Mouse (Mus musculus) midbrain, embryonic 13.5 days (tissue): Measurements from ENCODE around the gene Gal. TPM values are rescaled to one million over a fixed set of nuclear protein-coding genes. Genes with fewer than 3 reads are reported as not detected.

Source experiments
- ATAC-seq: fragments of 200-750 bp; cut with Nextera tagmentation; 2 replicates; pipeline ENCODE4 v1.8.0; 2017; ENCODE audit warnings: mild to moderate bottlenecking, moderate TSS enrichment, moderate library complexity
- H3K27ac ChIP-seq: fragments of 300-500 bp; sonication (generic); 2 replicates; pipeline ENCODE4 v1.5.1; 2015; ENCODE audit warnings: inconsistent platforms, mild to moderate bottlenecking, moderate library complexity
- H3K27me3 ChIP-seq: fragments of 300-500 bp; sonication (generic); 2 replicates; pipeline ENCODE4 v1.6.1; 2015; ENCODE audit warnings: mild to moderate bottlenecking, inconsistent platforms
- H3K36me3 ChIP-seq: fragments of 300-500 bp; sonication (generic); 2 replicates; pipeline ENCODE4 v1.6.1; 2015; ENCODE audit warnings: mild to moderate bottlenecking, inconsistent platforms
- H3K4me1 ChIP-seq: fragments of 300-500 bp; sonication (generic); replicated peaks from 2 replicates; pipeline ENCODE4 v1.6.1; 2015; ENCODE audit warnings: inconsistent platforms
- H3K4me2 ChIP-seq: fragments of 300-500 bp; sonication (generic); replicated peaks from 2 replicates; pipeline ENCODE4 v1.6.1; 2015; ENCODE audit warnings: moderate library complexity, mild to moderate bottlenecking, inconsistent platforms
- H3K4me3 ChIP-seq: fragments of 300-500 bp; sonication (generic); replicated peaks from 2 replicates; pipeline ENCODE4 v1.5.1; 2015; ENCODE audit warnings: mild to moderate bottlenecking, inconsistent platforms
- H3K9ac ChIP-seq: fragments of 300-500 bp; sonication (generic); replicated peaks from 2 replicates; pipeline ENCODE4 v1.6.1; 2015; ENCODE audit warnings: mild to moderate bottlenecking, inconsistent platforms
- H3K9me3 ChIP-seq: fragments of 300-500 bp; sonication (generic); 2 replicates; pipeline ENCODE4 v1.6.1; 2016; ENCODE audit warnings: mild to moderate bottlenecking, inconsistent platforms
- WGBS: fragments of 180-500 bp; shearing (Covaris S2); methylation state at CpG from one replicate; pipeline ENCODE4 v1.1.7; 2015; 5-methylcytosine and 5-hydroxymethylcytosine counted together
- polyA plus RNA-seq: library from polyadenylated mRNA; unstranded; fragments of >200 nt; fragmentation: Nextera tagmentation; extraction: Ambion mirVana; gene quantifications from 2 replicates; pipeline ENCODE4 v1.2.1, GENCODE M21; 2015

Gal gene
- polyA plus RNA-seq, 1 experiment from 2014 or later, result 4.0 TPM

DNA sequence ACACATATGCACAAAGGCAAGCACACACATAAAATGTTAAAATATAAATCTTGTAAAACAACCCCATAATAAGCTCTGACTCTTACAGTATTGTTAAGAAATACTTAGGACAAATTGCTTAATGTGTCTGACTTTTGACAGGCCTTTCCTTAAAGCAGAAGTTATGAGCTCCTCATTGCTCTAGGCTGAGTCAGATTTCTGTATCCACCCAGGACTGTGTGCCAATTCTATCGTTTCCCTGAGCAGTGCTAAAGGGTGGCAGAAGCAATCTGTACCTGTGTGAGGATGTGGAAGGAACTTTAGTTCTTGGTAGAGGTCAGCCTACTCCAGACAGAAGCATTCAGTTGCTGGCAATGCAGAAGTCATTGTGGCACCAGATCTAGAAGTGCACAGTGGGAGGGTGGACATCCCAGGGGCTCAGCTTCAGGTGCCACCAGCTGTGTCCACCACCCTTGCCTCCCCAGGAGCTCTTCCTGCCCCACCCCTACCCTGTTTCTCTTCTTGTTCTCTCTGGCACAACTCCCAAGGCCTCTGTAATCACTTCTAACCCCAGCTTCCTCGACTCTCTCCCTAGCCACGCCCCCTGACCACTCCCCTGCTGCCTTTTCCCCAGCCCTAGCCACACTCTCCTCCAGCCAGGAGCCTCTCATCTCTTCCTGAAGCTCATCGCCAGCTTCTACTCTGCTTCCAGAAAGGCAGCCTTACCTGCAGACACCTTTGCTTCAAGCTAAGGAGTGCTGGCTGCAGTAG is 37.2 kb downstream of the Gal start:
- Histone ChIP-seq H3K9ac (no peak overlapping the region), H3K9me3 (no peaks in the 10 kb centered on the region), H3K27me3 (no peaks in the 10 kb centered on the region), H3K4me3 (no peak overlapping the region), H3K36me3 (peaks cover 4% of the 10 kb centered on the region; the same call in 1 of the 2 replicates), H3K4me1 (no peaks in the 10 kb centered on the region), H3K4me2 (no peak overlapping the region), H3K27ac (no peak overlapping the region)
- ATAC-seq, result no peak
- WGBS, result 30% methylated on average over 4 of the region's 4 CpGs

DNA sequence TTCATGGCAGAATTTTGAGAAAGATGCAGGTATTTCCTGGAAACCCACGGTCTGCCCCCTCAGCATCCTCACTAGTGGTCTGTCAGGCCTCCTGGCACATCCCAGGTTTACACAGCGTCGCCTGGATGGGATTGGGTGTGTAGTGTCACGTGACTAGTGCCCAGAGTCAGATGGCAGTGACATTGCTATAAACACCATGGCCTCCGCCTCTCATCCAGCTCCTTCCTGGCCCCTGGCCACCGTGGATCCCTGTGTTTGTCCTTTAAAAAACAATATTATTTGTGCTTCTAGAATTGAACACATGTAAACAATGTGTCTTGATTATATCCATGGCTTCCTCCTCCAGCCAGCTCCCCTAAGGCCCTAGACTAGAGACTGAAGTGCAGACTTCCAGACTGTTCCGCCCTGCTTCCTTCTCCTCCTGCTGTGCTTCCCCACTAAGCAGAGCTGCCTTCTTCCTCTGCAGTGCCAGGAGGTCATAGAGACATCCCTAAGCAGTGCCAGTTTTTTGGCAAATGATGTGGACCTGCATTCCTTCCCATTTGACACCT is 38.3 kb downstream of the Gal start:
- H3K27me3 ChIP-seq, result no peaks in the 10 kb centered on the region
- H3K4me2 ChIP-seq, result no peak overlapping the region
- 64% methylated on average over 7 of the region's 7 CpGs for WGBS
- H3K27ac ChIP-seq, result no peak overlapping the region
- peaks cover 4% of the 10 kb centered on the region; the same call in 1 of the 2 replicates for H3K36me3 ChIP-seq
- ATAC-seq, result no peak
- no peak overlapping the region for H3K4me3 ChIP-seq
- no peak overlapping the region for H3K9ac ChIP-seq
- no peaks in the 10 kb centered on the region for H3K4me1 ChIP-seq
- no peaks in the 10 kb centered on the region for H3K9me3 ChIP-seq

DNA sequence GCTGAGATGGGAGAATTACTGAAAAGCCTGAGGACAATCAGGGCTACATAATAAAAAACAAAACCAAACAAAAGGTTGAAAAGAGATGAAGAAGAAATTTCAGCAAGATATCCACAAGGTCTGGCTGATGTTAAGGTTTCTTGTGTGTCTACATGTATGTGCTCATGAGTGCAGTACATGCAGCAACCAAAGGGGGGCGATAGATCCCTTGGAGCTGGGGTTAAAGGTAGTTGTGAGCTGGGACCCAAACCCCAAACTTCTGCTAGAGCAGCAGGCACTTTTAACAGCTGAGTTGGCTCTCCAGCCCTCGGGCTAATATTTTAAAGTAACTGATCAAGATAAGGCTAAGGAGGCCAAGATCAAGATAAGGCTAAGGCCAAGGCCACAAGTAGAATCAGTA is 40.3 kb downstream of the Gal start:
- H3K36me3 ChIP-seq, result peaks cover 4% of the 10 kb centered on the region; the same call in 1 of the 2 replicates
- no peak for ATAC-seq
- 59% methylated on average over 2 of the region's 2 CpGs for WGBS

DNA sequence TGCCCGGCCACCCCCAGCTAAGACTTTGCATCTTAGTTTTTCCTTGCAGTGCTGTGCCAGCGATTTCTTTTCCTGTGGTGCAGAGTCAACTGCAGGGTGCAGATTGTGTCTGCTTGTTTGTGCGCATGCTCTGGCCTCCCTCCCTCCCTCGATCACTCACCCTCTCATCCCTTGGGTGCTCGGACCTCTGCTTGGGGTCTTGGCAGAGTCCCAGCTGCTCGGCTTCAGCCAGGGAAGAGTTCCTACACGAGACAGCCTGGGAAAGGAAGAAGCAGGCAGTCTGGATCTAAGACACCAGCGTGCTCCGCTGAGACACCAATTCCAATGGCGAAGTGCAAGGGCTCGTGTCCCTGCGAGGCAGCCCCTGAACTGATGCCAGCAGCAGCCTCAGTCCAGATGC is 41.0 kb downstream of the Gal start:
- peaks cover 3% of the 10 kb centered on the region; the same call in 1 of the 2 replicates for H3K36me3 ChIP-seq
- ATAC-seq, result no peak
- 71% methylated on average over 12 of the region's 12 CpGs for whole genome bisulfite sequencing

More for the DNA sequence above, 40.3 kb downstream of the Gal start:
- Histone ChIP-seq H3K27me3 (no peaks in the 10 kb centered on the region), H3K9me3 (no peaks in the 10 kb centered on the region), H3K4me3 (no peak overlapping the region), H3K27ac (no peak overlapping the region), H3K4me1 (no peaks in the 10 kb centered on the region), H3K9ac (no peak overlapping the region), H3K4me2 (no peak overlapping the region)

DNA sequence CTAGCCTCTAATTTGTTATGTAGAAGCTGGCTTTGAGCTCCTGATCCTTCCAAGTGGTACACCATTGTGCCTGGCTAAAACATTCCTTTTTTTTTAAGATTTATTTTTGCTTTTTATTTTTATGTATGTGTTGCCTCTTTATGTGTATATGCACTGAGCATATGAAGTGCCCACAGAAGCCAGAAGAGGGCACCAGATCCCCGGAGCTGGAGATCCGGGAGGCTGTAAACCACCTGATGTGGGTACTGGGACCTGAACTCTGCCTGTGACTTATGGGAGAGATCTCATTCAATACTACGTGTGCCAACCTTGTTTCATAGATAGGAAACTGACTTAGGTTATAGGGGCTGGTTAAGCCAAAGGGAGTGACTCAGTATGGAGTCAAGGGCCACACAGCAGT is 46.1 kb downstream of the Gal start:
- 86% methylated on average over 3 of the region's 3 CpGs for WGBS
- H3K4me3 ChIP-seq, result no peak overlapping the region
- H3K36me3 ChIP-seq, result peaks cover 13% of the 10 kb centered on the region
- no peaks in the 10 kb centered on the region for H3K4me1 ChIP-seq
- H3K4me2 ChIP-seq, result no peak overlapping the region
- H3K27me3 ChIP-seq, result no peaks in the 10 kb centered on the region
- no peak overlapping the region for H3K27ac ChIP-seq
- no peak overlapping the region for H3K9ac ChIP-seq
- ATAC-seq, result no peak
- H3K9me3 ChIP-seq, result no peaks in the 10 kb centered on the region

More for the DNA sequence above, 41.0 kb downstream of the Gal start:
- Histone ChIP-seq H3K27me3 (no peaks in the 10 kb centered on the region), H3K4me2 (no peak overlapping the region), H3K27ac (no peak overlapping the region), H3K4me3 (no peak overlapping the region), H3K9ac (no peak overlapping the region), H3K4me1 (no peaks in the 10 kb centered on the region), H3K9me3 (no peaks in the 10 kb centered on the region)

DNA sequence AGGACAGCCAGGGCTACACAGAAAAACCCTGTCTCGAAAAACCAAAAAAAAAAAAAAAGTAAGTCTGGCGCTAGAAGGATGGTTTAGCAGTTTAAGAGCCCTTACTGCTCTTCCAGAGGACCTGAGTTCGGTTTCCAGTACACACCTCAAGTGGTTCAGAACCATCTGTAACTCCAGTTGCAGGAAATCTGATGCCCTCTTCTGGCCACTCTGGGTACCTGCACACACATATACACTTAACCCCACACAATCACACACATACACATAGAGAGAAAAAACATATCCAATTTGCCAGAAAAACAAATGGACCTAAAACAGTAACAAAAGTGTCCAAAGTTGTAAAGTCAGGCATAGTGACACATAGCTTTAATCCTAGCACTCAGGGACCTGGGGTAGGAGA is 49.3 kb downstream of the Gal start:
- Histone ChIP-seq H3K4me3 (no peak overlapping the region), H3K27me3 (no peaks in the 10 kb centered on the region), H3K9me3 (no peaks in the 10 kb centered on the region), H3K4me1 (no peaks in the 10 kb centered on the region), H3K36me3 (peaks cover 13% of the 10 kb centered on the region), H3K27ac (no peak overlapping the region), H3K4me2 (no peak overlapping the region), H3K9ac (no peak overlapping the region)
- ATAC-seq, result no peak
- WGBS, result 92% methylated on average over 3 of the region's 3 CpGs

DNA sequence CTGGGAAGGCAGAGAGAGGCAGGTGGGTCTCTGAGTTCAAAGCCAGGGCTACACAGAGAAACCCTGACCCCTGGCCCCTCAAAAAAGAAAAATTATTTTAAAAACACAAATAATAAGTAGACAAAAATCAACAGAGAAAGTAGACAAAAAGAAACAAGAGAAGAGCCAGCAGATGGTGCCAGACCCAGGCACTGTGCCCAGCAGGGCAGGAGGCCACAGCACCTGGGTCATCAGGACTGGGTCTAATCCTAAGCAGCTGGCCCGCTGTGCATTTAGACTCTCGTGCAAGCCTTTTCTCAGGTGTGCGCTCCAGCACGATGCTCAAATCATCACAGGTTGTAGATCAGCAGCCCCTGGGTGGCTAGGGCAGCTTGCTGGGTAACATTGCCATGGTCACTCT is 50.8 kb downstream of the Gal start:
- H3K4me2 ChIP-seq, result no peak overlapping the region
- 93% methylated on average over 4 of the region's 4 CpGs for WGBS
- H3K4me3 ChIP-seq, result no peak overlapping the region
- H3K9ac ChIP-seq, result no peak overlapping the region
- no peak for ATAC-seq
- H3K9me3 ChIP-seq, result no peaks in the 10 kb centered on the region
- H3K4me1 ChIP-seq, result no peaks in the 10 kb centered on the region
- H3K27me3 ChIP-seq, result no peaks in the 10 kb centered on the region
- no peak overlapping the region for H3K27ac ChIP-seq
- peaks cover 10% of the 10 kb centered on the region for H3K36me3 ChIP-seq

Other genes with a start within 250 kb of the Gal start
- 111 and 118 TPM in 2 replicates for gene Mrpl21, start 131.6 kb downstream of the Gal start, polyA plus RNA-seq
- 11.6 and 11.9 TPM in 2 replicates for gene Ighmbp2, start 131.5 kb downstream of the Gal start, polyA plus RNA-seq
- gene Cpt1a, start 92.2 kb downstream of the Gal start, polyA plus RNA-seq, result 12.9 TPM in 2 replicates
- 0.35 and 0.37 TPM in 2 replicates for gene Tesmin, start 25.7 kb downstream of the Gal start, polyA plus RNA-seq
- gene Ppp6r3, start 161.2 kb upstream of the Gal start, polyA plus RNA-seq, result 71.1 and 71.9 TPM in 2 replicates